Mouse (Mus musculus) layer of hippocampus, postnatal 14 days (tissue): ENCODE measurements around the gene Slc7a3. TPM values are rescaled to one million over a fixed set of nuclear protein-coding genes. Genes with fewer than 3 reads are reported as not detected.
"Not testable (repeated sequence)": the region's sequence is repeated elsewhere in the genome, so short reads cannot be mapped to it uniquely, and the experiment has no call there.

ENCODE experiments used
- DNase-seq, 2 experiments: peaks; one replicate each; pipeline ENCODE4 v3.0.0; 2021 to 2022; ENCODE audit warnings: low spot score in 2 of 2, mixed read lengths in 1 of 2
- long read RNA-seq, 2 experiments: library from polyadenylated mRNA; stranded (forward); transcript quantifications; one replicate each; pipeline ENCODE4 v2.0.0; 2021
- total RNA-seq, 2 experiments: library from RNA; stranded (reverse); gene quantifications; 2 replicates each; pipeline ENCODE4 v1.2.3; 2021

Slc7a3 gene
- 1 to 10 TPM; 7.7 to 7.8 TPM for total RNA-seq
- long read RNA-seq, experiment 1, partial matches to known transcripts = 0 of 6 reads
- long read RNA-seq, experiment 1, other reads (novel, unspliced or antisense) = 1 of 6 reads
- long read RNA-seq, experiment 2, transcript Slc7a3-201 (12 exons, 2,232 nt) = major isoform, 8 of 11 reads
- long read RNA-seq, experiment 2, partial matches to known transcripts = 0 of 11 reads
- long read RNA-seq, experiment 2, other reads (novel, unspliced or antisense) = 2 of 11 reads

DNA sequence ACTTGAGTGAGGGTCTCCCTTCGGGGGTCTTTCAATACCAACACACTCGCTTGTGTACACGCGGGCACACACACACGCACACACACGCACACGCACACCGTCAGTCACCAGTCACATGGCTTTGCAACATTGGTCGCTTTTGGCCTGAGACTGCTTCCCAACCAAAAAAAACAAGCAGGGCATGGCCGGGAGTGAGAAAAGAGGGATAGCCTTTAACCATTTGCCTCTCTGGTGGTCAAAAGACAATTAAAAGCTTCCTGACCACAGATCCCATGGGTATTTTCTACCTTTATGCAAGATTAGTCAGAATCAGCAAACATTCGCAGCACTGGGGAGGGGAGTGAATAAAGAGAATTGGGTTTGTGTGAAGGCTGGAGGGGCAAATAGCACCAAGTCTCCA is at the start of gene Slc7a3:
Gene Slc7a3, minus strand, starts transcription at position 101 of the 400 bp plus-strand sequence.
- no peak for DNase-seq

DNA sequence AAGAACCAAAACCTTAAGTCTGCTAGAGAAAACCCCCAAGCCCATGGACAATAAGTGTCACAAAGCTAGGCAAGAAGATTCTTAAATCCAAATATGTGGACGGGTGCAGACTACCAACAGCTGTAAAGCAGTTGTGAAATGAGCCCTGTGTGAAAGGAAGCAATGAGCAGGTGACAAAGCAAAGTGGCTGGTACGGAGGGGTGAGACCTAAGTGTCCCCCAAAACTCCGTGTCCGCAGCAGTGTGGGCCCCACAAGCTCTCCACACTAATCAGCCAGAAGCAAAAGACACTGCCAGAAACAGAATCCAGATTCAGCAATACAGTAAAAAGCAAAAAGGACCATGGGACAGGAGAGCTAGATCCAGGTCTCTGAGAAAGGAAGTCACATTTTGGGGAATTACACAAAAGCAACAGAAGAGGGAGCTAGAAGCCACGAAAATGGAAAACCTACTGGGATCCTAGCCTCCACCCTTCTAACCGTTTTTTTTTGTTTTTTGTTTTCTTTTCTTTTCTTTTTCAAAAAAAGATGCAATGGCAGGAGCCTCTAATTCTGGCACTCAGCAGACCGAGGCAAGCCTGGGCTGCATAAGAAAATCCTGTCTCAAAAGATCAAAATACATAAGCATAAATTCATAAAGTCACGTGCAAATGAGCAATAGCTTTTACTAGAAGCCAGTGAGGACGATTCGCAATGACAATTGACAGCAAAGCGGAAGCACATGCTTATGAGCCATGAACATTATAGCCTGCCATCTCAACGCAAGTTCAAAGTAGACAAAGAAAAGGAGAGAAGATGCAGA is 46.4 kb upstream of the Slc7a3 start:
- peak; percentile 18 to 42 for DNase-seq

- peak; percentile 50 to 70 for DNase-seq
Observed at GRCm38 (mm10) chrX:101131001-101131400, 45.2 kb upstream of the Slc7a3 start.

- DNase-seq = no peak
Observed at GRCm38 (mm10) chrX:101128559-101128958, 42.7 kb upstream of the Slc7a3 start.

DNA sequence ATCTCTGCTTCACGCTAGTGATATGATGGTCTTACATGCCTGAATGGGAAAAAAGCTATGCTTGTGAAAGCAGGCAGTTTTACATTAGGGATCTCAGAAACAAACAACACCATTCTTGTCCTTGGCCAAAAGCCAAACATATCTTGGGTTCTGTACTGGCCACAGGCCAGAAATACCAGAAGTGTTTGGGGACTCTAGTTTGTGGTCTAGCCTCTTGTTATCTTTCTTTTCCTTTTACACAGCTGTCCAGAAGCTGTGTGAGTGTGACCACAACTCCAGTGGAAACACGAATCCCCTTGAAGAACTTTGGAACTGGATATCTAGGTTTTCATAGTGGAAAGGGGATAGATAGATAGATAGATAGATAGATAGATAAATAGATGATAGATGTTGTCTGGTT is 41.2 kb upstream of the Slc7a3 start:
- no peak for DNase-seq

- no peak for DNase-seq
Observed at GRCm38 (mm10) chrX:101126474-101126955, 40.7 kb upstream of the Slc7a3 start.

DNA sequence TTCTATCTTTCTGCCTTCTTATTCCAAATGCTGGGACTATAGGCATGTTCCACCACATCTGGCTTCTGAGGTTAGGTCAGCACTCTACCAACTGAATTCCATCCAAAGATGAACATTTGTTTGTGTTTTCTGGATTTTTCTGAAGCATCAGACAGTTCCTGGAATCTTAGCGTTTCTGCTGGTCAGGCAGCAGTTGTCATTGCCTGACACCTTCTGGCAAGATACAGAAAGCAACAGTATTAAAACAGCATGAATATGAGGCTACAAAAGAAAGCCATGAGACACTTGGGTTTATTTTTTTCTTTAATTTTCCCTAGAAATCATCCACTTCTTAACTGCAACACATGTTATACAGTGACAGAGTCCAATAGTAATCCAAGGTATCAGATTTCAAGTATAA is 34.7 kb upstream of the Slc7a3 start:
- no peak for DNase-seq

DNA sequence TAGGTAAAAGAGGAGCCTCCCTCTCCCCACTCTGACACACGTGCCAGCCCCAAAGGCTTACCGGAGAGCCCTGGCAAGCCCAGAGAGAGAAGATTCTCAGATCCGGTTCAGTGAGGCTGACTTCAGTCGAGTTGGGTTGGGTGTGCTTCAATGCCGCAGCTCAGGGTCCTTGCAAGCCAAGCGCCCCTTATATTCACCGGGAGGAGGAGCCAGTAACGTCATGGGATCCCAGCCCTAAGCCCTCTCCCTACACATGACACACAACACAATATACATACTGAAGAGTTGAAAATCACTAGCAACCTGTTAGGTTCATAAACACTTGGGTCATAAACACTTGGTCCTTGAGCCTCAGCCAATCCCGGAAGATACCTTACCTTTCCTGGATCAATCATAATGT is 609 bp downstream of the Slc7a3 start:
- DNase-seq = not testable (repeated sequence)

GRCm38 (mm10) chrX:101084192-101084591 is 1.6 kb downstream of the Slc7a3 start:
- DNase-seq = no peak

GRCm38 (mm10) chrX:101065245-101065644 is 20.6 kb downstream of the Slc7a3 start:
- peak in 1 of 2 experiments; percentile 4 for DNase-seq

- DNase-seq = peak in 1 of 2 experiments; percentile 3
Observed at GRCm38 (mm10) chrX:101063503-101063902, 22.3 kb downstream of the Slc7a3 start.

GRCm38 (mm10) chrX:101059541-101059940 is 26.3 kb downstream of the Slc7a3 start, which contains the start of gene Tex11:
Gene Tex11, minus strand, starts transcription at chrX:101059667.
- no peak for DNase-seq

Other genes starting within 250 kb of the Slc7a3 start
- not detected for gene Tex11, start 26.4 kb downstream of the Slc7a3 start, total RNA-seq
- 10 to 100 TPM; 76.8 to 82.5 TPM for gene Snx12, start 136.5 kb upstream of the Slc7a3 start, total RNA-seq
- gene Foxo4, start 168.5 kb upstream of the Slc7a3 start, total RNA-seq = 10 to 100 TPM; 16.7 to 17.2 TPM
- gene Gm614, start 178.0 kb upstream of the Slc7a3 start, total RNA-seq = not detected
- 1 to 10 TPM; 1.8 to 2.7 TPM for gene Il2rg, start 182.2 kb upstream of the Slc7a3 start, total RNA-seq
- gene Gm20489, start 183.0 kb upstream of the Slc7a3 start, total RNA-seq = not detected
- gene Med12, start 188.0 kb upstream of the Slc7a3 start, total RNA-seq = 10 to 100 TPM; 31.0 to 32.8 TPM
- 100 to 1,000 TPM; 212 to 221 TPM for gene Nlgn3, start 213.1 kb upstream of the Slc7a3 start, total RNA-seq